Mouse (Mus musculus): ENCODE results near the gene Naa16. TPM values are rescaled to one million over a fixed set of nuclear protein-coding genes. Genes with fewer than 3 reads are reported as not detected.

Gene Naa16
- polyA plus RNA-seq, 1 experiment from 2014 or later: 16.8 TPM

DNA sequence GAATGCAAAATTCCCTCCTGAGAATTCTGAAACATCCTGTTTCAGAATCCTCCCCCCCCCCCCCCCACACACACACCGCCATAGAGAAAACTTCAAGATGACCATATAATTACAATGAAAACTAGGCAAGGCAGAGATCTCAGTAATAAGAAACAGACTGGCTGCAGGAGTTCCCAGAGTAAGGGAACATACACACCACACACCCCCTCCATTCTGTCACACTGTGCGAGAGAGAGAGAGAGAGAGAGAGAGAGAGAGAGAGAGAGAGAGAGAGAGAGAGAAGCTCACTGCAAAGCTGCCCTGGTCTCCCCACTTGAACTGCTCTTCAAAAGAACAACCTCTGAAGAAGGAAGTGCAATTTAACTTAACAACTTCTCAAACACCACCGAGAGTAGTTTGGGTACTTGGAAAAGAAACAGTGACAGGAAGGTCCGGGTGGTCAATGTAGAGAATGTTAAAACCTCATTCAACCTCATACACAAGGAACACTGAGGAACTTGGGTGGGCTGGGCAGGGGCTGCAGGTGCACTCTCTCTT is 78.6 kb downstream of the Naa16 start:
- no peak for TF ChIP-seq CTCF (IDR thresholded peaks at IDR 0.05; ENCODE audit: low read depth)
- H3K4me1 ChIP-seq (replicated peaks; ENCODE audit: control insufficient read depth, insufficient read depth, low read length): no peaks in the 10 kb centered on the region
- no peak overlapping the region for H3K9ac ChIP-seq (ENCODE audit: low read depth, low read length)
- no peak overlapping the region for H3K4me3 ChIP-seq (ENCODE audit: low read depth, low read length)
- no peak for ATAC-seq
- no peak overlapping the region for H3K4me2 ChIP-seq (replicated peaks; ENCODE audit: low read depth)
- no peaks in the 10 kb centered on the region for H3K36me3 ChIP-seq (ENCODE audit: control insufficient read depth, insufficient read depth)
- H3K9me3 ChIP-seq (ENCODE audit: control insufficient read depth): no peaks in the 10 kb centered on the region
- H3K27ac ChIP-seq (ENCODE audit: low read depth, low read length): no peak overlapping the region
- 53% methylated on average over 4 of the region's 4 CpGs for WGBS
- H3K27me3 ChIP-seq (replicated peaks; ENCODE audit: control insufficient read depth, insufficient read depth, low read length): no peaks in the 10 kb centered on the region

DNA sequence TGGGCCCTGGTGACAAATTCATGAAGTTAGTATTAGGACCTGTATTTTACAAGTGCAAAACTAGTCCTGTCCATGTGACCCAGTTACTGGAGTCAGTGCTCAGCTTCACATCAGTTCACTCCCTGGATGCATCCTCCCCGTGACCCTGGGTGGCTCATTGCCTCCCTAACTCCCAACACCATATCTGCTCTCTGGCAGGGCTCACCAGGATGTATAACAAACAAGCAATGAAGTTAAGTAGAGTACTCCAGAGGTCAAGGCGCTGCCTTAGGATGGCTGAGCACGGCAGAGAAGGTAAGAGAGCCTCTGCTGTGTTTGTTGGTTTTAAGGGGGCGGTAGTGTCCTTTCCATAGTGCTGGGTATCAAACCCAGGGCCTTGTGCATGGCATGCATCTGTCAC is 81.5 kb downstream of the Naa16 start:
- Histone ChIP-seq H3K9ac (ENCODE audit: low read depth, low read length) (no peak overlapping the region), H3K9me3 (ENCODE audit: control insufficient read depth) (no peaks in the 10 kb centered on the region), H3K27me3 (replicated peaks; ENCODE audit: control insufficient read depth, insufficient read depth, low read length) (no peaks in the 10 kb centered on the region), H3K4me2 (replicated peaks; ENCODE audit: low read depth) (no peak overlapping the region), H3K36me3 (ENCODE audit: control insufficient read depth, insufficient read depth) (no peaks in the 10 kb centered on the region), H3K27ac (ENCODE audit: low read depth, low read length) (no peak overlapping the region), H3K4me3 (ENCODE audit: low read depth, low read length) (no peak overlapping the region), H3K4me1 (replicated peaks; ENCODE audit: control insufficient read depth, insufficient read depth, low read length) (no peaks in the 10 kb centered on the region)
- no peak for TF ChIP-seq CTCF (IDR thresholded peaks at IDR 0.05; ENCODE audit: low read depth)
- 45% methylated on average over 4 of the region's 4 CpGs for WGBS
- ATAC-seq: no peak

DNA sequence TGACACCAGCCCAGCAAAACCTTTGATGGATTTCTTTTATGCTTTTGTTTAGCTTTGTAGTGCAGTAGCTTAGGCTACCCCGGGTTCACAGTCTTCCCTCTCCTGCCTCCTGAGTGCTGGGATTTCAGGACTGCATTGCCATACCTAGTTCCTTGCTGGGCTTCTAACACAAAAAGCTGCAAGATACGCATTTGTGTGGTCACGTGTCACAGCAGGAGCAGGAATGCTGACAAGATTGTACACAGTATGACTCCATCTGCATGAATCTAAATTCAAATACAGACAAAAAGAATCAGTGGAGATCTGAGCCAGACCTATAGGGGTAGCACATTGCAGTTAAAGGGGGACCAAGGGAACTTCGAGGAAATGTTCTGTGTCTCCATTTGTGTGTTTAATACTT is 82.2 kb downstream of the Naa16 start:
- no peak overlapping the region for H3K4me3 ChIP-seq (ENCODE audit: low read depth, low read length)
- no peaks in the 10 kb centered on the region for H3K36me3 ChIP-seq (ENCODE audit: control insufficient read depth, insufficient read depth)
- no peak for TF ChIP-seq CTCF (IDR thresholded peaks at IDR 0.05; ENCODE audit: low read depth)
- H3K27me3 ChIP-seq (replicated peaks; ENCODE audit: control insufficient read depth, insufficient read depth, low read length): no peaks in the 10 kb centered on the region
- 52% methylated on average over 4 of the region's 4 CpGs for WGBS
- no peak overlapping the region for H3K27ac ChIP-seq (ENCODE audit: low read depth, low read length)
- no peak overlapping the region for H3K9ac ChIP-seq (ENCODE audit: low read depth, low read length)
- H3K4me1 ChIP-seq (replicated peaks; ENCODE audit: control insufficient read depth, insufficient read depth, low read length): no peaks in the 10 kb centered on the region
- no peaks in the 10 kb centered on the region for H3K9me3 ChIP-seq (ENCODE audit: control insufficient read depth)
- H3K4me2 ChIP-seq (replicated peaks; ENCODE audit: low read depth): no peak overlapping the region
- no peak for ATAC-seq

DNA sequence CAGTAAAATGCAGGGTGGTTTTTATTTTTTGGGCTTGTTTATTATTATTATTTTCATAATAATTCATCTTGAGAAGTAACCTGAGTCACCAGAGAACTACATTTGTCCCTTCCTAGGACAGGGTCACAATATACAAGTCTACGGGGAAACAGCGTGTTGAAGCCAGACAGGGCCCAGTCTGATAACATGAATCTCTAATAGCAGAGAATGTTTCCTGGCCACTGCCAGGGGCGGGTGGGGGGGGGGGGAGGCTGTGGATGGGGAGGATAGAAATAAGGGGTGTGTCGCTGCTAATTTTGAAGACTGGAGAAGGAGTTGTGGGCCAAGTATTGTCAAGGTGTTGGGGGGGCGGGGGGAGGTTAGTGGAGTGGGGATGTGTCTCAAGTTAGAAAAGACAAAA is 82.7 kb downstream of the Naa16 start:
- Histone ChIP-seq H3K4me3 (ENCODE audit: low read depth, low read length) (no peak overlapping the region), H3K27me3 (replicated peaks; ENCODE audit: control insufficient read depth, insufficient read depth, low read length) (no peaks in the 10 kb centered on the region), H3K36me3 (ENCODE audit: control insufficient read depth, insufficient read depth) (no peaks in the 10 kb centered on the region), H3K4me2 (replicated peaks; ENCODE audit: low read depth) (no peak overlapping the region), H3K9me3 (ENCODE audit: control insufficient read depth) (no peaks in the 10 kb centered on the region), H3K4me1 (replicated peaks; ENCODE audit: control insufficient read depth, insufficient read depth, low read length) (no peaks in the 10 kb centered on the region), H3K9ac (ENCODE audit: low read depth, low read length) (no peak overlapping the region), H3K27ac (ENCODE audit: low read depth, low read length) (no peak overlapping the region)
- ATAC-seq: no peak
- TF ChIP-seq CTCF (IDR thresholded peaks at IDR 0.05; ENCODE audit: low read depth): no peak
- 81% methylated on average over 5 of the region's 5 CpGs for WGBS

DNA sequence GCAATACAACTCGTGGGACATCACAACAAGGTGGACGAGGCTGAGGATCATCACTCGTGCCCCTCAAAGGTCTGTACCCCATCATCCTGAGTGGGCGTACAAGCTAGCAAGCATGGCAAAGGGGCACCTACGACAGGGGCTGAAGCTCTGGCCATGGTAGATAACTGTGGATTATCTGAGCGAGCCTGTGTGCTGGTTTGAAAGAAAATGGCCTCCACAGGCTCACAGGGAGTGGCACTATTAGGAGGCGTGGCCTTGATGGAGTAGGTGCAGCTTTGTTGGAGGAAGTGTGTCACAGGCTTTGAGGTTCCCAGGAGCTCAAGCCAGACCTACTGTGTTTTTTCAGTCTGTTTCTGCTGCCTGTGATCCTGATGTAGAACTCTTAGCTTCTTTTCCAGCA is 83.4 kb downstream of the Naa16 start:
- H3K9ac ChIP-seq (ENCODE audit: low read depth, low read length): no peak overlapping the region
- ATAC-seq: no peak
- no peak overlapping the region for H3K4me3 ChIP-seq (ENCODE audit: low read depth, low read length)
- H3K9me3 ChIP-seq (ENCODE audit: control insufficient read depth): no peaks in the 10 kb centered on the region
- H3K36me3 ChIP-seq (ENCODE audit: control insufficient read depth, insufficient read depth): no peaks in the 10 kb centered on the region
- no peaks in the 10 kb centered on the region for H3K27me3 ChIP-seq (replicated peaks; ENCODE audit: control insufficient read depth, insufficient read depth, low read length)
- no peak for TF ChIP-seq CTCF (IDR thresholded peaks at IDR 0.05; ENCODE audit: low read depth)
- no peaks in the 10 kb centered on the region for H3K4me1 ChIP-seq (replicated peaks; ENCODE audit: control insufficient read depth, insufficient read depth, low read length)
- H3K4me2 ChIP-seq (replicated peaks; ENCODE audit: low read depth): no peak overlapping the region
- no peak overlapping the region for H3K27ac ChIP-seq (ENCODE audit: low read depth, low read length)
- WGBS: 90% methylated on average over 7 of the region's 7 CpGs

DNA sequence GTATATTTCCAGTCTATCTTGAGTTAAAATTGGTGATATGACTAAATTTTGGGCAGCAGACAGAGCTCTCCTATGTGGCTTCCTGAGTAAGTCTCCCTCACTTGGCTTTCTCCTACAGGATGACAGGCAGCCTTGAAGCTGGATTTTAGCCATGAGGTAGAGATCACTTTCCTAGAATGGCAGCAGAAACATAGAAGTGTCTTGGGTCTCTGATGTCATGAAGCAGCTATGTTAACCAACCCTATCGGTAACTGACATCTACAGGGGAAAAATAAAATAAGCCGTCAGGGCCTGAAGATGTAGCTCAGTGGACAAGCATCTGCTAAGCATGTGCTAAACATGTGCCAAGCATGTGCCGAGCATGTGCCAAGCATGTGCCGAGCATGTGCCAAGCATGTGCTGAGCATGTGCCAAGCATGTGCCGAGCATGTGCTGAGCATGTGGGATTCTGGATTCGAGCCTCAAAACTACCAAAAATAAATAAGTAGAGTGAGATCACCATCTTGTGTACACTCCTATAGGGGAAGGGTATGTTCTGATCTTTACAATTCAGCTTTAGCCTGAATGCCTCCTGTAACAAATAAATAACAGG is 85.6 kb downstream of the Naa16 start:
- Histone ChIP-seq H3K4me3 (ENCODE audit: low read depth, low read length) (no peak overlapping the region), H3K4me2 (replicated peaks; ENCODE audit: low read depth) (no peak overlapping the region), H3K9ac (ENCODE audit: low read depth, low read length) (no peak overlapping the region), H3K36me3 (ENCODE audit: control insufficient read depth, insufficient read depth) (no peaks in the 10 kb centered on the region), H3K27ac (ENCODE audit: low read depth, low read length) (no peak overlapping the region), H3K4me1 (replicated peaks; ENCODE audit: control insufficient read depth, insufficient read depth, low read length) (peaks cover 5% of the 10 kb centered on the region; the same call in 1 of the 2 replicates), H3K9me3 (ENCODE audit: control insufficient read depth) (no peaks in the 10 kb centered on the region), H3K27me3 (replicated peaks; ENCODE audit: control insufficient read depth, insufficient read depth, low read length) (no peaks in the 10 kb centered on the region)
- no peak for ATAC-seq
- WGBS: 90% methylated on average over 6 of the region's 6 CpGs
- TF ChIP-seq CTCF (IDR thresholded peaks at IDR 0.05; ENCODE audit: low read depth): no peak
